Mouse (Mus musculus) ovary, postnatal 36 days (tissue): Measurements from ENCODE around the gene Map3k6.

ENCODE experiments used
- DNase-seq: peaks from one replicate; pipeline ENCODE4 v3.0.0; 2022; ENCODE audit warnings: low spot score, mixed read lengths

The Map3k6 gene

GRCm38 (mm10) chr4:133213661-133214060 lies 27.0 kb upstream of the Map3k6 start:
- no peak for DNase-seq

GRCm38 (mm10) chr4:133217641-133218040 lies 23.0 kb upstream of the Map3k6 start:
- peak; percentile 56 for DNase-seq

- DNase-seq, result no peak
These were observed 21.9 kb upstream of the Map3k6 start for GRCm38 (mm10) chr4:133218745-133219144.

- peak; percentile 56 for DNase-seq
These were observed 20.0 kb upstream of the Map3k6 start for GRCm38 (mm10) chr4:133220656-133221055.

GRCm38 (mm10) chr4:133221701-133222100 lies 18.9 kb upstream of the Map3k6 start:
- no peak for DNase-seq

- DNase-seq, result no peak
These were observed 16.7 kb upstream of the Map3k6 start for GRCm38 (mm10) chr4:133223875-133224274.

GRCm38 (mm10) chr4:133226073-133226472 lies 14.5 kb upstream of the Map3k6 start:
- no peak for DNase-seq

- no peak for DNase-seq
These were observed 13.0 kb upstream of the Map3k6 start for GRCm38 (mm10) chr4:133227636-133228035.

GRCm38 (mm10) chr4:133229582-133229981 lies 11.0 kb upstream of the Map3k6 start:
- no peak for DNase-seq

GRCm38 (mm10) chr4:133233285-133233976 lies 7.2 kb upstream of the Map3k6 start:
- no peak for DNase-seq

- DNase-seq, result no peak
These were observed 5.8 kb upstream of the Map3k6 start for GRCm38 (mm10) chr4:133234771-133235170.

GRCm38 (mm10) chr4:133235415-133235814 lies 5.2 kb upstream of the Map3k6 start:
- no peak for DNase-seq

- no peak for DNase-seq
These were observed 2.7 kb upstream of the Map3k6 start for GRCm38 (mm10) chr4:133237911-133238310.

GRCm38 (mm10) chr4:133240934-133241908 lies 603 bp downstream of the Map3k6 start:
- peak; percentile 91 for DNase-seq

GRCm38 (mm10) chr4:133241910-133242309 lies 1.3 kb downstream of the Map3k6 start:
- no peak for DNase-seq

- DNase-seq, result no peak
These were observed 2.1 kb downstream of the Map3k6 start for GRCm38 (mm10) chr4:133242710-133243109.

- no peak for DNase-seq
These were observed 2.9 kb downstream of the Map3k6 start for GRCm38 (mm10) chr4:133243538-133243937.

- no peak for DNase-seq
These were observed 3.7 kb downstream of the Map3k6 start for GRCm38 (mm10) chr4:133244289-133244688.

GRCm38 (mm10) chr4:133247072-133247471 lies 6.5 kb downstream of the Map3k6 start:
- no peak for DNase-seq

- no peak for DNase-seq
These were observed 7.3 kb downstream of the Map3k6 start for GRCm38 (mm10) chr4:133247806-133248449.

- peak; percentile 78 for DNase-seq
These were observed 10.0 kb downstream of the Map3k6 start for GRCm38 (mm10) chr4:133250609-133251008.

GRCm38 (mm10) chr4:133251214-133251613 lies 10.6 kb downstream of the Map3k6 start:
- peak; percentile 39 for DNase-seq
